Mouse (Mus musculus): Measurements from ENCODE around the gene Mpp5. TPM values are rescaled to one million over a fixed set of nuclear protein-coding genes. Genes with fewer than 3 reads are reported as not detected.
A peak's percentile ranks its signal among the peaks of the same experiment; 100 is the strongest.

The Mpp5 gene
- polyA plus RNA-seq, 1 experiment: 12.5 TPM

- H3K4me3 ChIP-seq (ENCODE audit: insufficient read depth, low read length): no peak overlapping the region
- TF ChIP-seq POLR2A (IDR thresholded peaks at IDR 0.05; ENCODE audit: extremely low read depth, insufficient read depth, low read length): no peak
- TF ChIP-seq CTCF (IDR thresholded peaks at IDR 0.05; ENCODE audit: extremely low read depth, insufficient read depth, low read length): no peak
- no peak overlapping the region for H3K27ac ChIP-seq (ENCODE audit: insufficient read depth, low read length)
- H3K4me1 ChIP-seq (ENCODE audit: control insufficient read depth, insufficient read depth, low read length): no peaks in the 10 kb centered on the region
Measured at GRCm38 (mm10) chr12:78834496-78834895, 85.8 kb downstream of the Mpp5 start.

GRCm38 (mm10) chr12:78839906-78840305, 91.2 kb downstream of the Mpp5 start:
- no peak overlapping the region for H3K4me3 ChIP-seq (ENCODE audit: insufficient read depth, low read length)
- no peak for TF ChIP-seq POLR2A (IDR thresholded peaks at IDR 0.05; ENCODE audit: extremely low read depth, insufficient read depth, low read length)
- TF ChIP-seq CTCF (IDR thresholded peaks at IDR 0.05; ENCODE audit: extremely low read depth, insufficient read depth, low read length): no peak
- H3K27ac ChIP-seq (ENCODE audit: insufficient read depth, low read length): no peak overlapping the region
- no peaks in the 10 kb centered on the region for H3K4me1 ChIP-seq (ENCODE audit: control insufficient read depth, insufficient read depth, low read length)

GRCm38 (mm10) chr12:78842429-78842828, 93.7 kb downstream of the Mpp5 start:
- Histone ChIP-seq H3K4me1 (ENCODE audit: control insufficient read depth, insufficient read depth, low read length) (no peaks in the 10 kb centered on the region), H3K27ac (ENCODE audit: insufficient read depth, low read length) (no peak overlapping the region), H3K4me3 (ENCODE audit: insufficient read depth, low read length) (no peak overlapping the region)
- no peak for TF ChIP-seq CTCF (IDR thresholded peaks at IDR 0.05; ENCODE audit: extremely low read depth, insufficient read depth, low read length)
- no peak for TF ChIP-seq POLR2A (IDR thresholded peaks at IDR 0.05; ENCODE audit: extremely low read depth, insufficient read depth, low read length)

- no peak overlapping the region for H3K27ac ChIP-seq (ENCODE audit: insufficient read depth, low read length)
- no peak overlapping the region for H3K4me3 ChIP-seq (ENCODE audit: insufficient read depth, low read length)
- no peaks in the 10 kb centered on the region for H3K4me1 ChIP-seq (ENCODE audit: control insufficient read depth, insufficient read depth, low read length)
- no peak for TF ChIP-seq CTCF (IDR thresholded peaks at IDR 0.05; ENCODE audit: extremely low read depth, insufficient read depth, low read length)
- TF ChIP-seq POLR2A (IDR thresholded peaks at IDR 0.05; ENCODE audit: extremely low read depth, insufficient read depth, low read length): no peak
Measured at GRCm38 (mm10) chr12:78848246-78848645, 99.5 kb downstream of the Mpp5 start.

GRCm38 (mm10) chr12:78860921-78861495, 112.3 kb downstream of the Mpp5 start:
- TF ChIP-seq CTCF (IDR thresholded peaks at IDR 0.05; ENCODE audit: extremely low read depth, insufficient read depth, low read length) (no peak), POLR2A (IDR thresholded peaks at IDR 0.05; ENCODE audit: extremely low read depth, insufficient read depth, low read length) (no peak)
- H3K4me3 ChIP-seq (ENCODE audit: insufficient read depth, low read length): peak overlapping the region; percentile 88
- peak overlapping the region; percentile 27; the same call in 1 of the 2 replicates for H3K27ac ChIP-seq (ENCODE audit: insufficient read depth, low read length)
- H3K4me1 ChIP-seq (ENCODE audit: control insufficient read depth, insufficient read depth, low read length): peaks cover 7% of the 10 kb centered on the region

GRCm38 (mm10) chr12:78861496-78862253, 113.0 kb downstream of the Mpp5 start, which contains the start of the genes Atp6v1d and Eif2s1:
Gene Atp6v1d, minus strand, starts transcription at chr12:78861638.
Gene Eif2s1, plus strand, starts transcription at chr12:78861819.
- H3K4me3 ChIP-seq (ENCODE audit: insufficient read depth, low read length): peak within 1 kb of the TSS; percentile 88
- peak within 1 kb of the TSS; percentile 53; the same call in 1 of the 2 replicates for H3K27ac ChIP-seq (ENCODE audit: insufficient read depth, low read length)
- H3K4me1 ChIP-seq (ENCODE audit: control insufficient read depth, insufficient read depth, low read length): peaks cover 7% of the 10 kb centered on the region
- TF ChIP-seq POLR2A (IDR thresholded peaks at IDR 0.05; ENCODE audit: extremely low read depth, insufficient read depth, low read length): peak; percentile 85
- peak; percentile 71 for TF ChIP-seq CTCF (IDR thresholded peaks at IDR 0.05; ENCODE audit: extremely low read depth, insufficient read depth, low read length)

- TF ChIP-seq CTCF (IDR thresholded peaks at IDR 0.05; ENCODE audit: extremely low read depth, insufficient read depth, low read length) (no peak), POLR2A (IDR thresholded peaks at IDR 0.05; ENCODE audit: extremely low read depth, insufficient read depth, low read length) (no peak)
Measured at GRCm38 (mm10) chr12:78862254-78862730, 113.6 kb downstream of the Mpp5 start.

GRCm38 (mm10) chr12:78865434-78865833, 116.7 kb downstream of the Mpp5 start:
- Histone ChIP-seq H3K27ac (ENCODE audit: insufficient read depth, low read length) (no peak overlapping the region), H3K4me3 (ENCODE audit: insufficient read depth, low read length) (no peak overlapping the region), H3K4me1 (ENCODE audit: control insufficient read depth, insufficient read depth, low read length) (no peaks in the 10 kb centered on the region; the same call in 1 of the 2 replicates)
- no peak for TF ChIP-seq POLR2A (IDR thresholded peaks at IDR 0.05; ENCODE audit: extremely low read depth, insufficient read depth, low read length)
- no peak for TF ChIP-seq CTCF (IDR thresholded peaks at IDR 0.05; ENCODE audit: extremely low read depth, insufficient read depth, low read length)

More at GRCm38 (mm10) chr12:78862254-78862730, 113.6 kb downstream of the Mpp5 start:
- Histone ChIP-seq H3K27ac (ENCODE audit: insufficient read depth, low read length) (no peak overlapping the region), H3K4me1 (ENCODE audit: control insufficient read depth, insufficient read depth, low read length) (peaks cover 7% of the 10 kb centered on the region), H3K4me3 (ENCODE audit: insufficient read depth, low read length) (peak overlapping the region; percentile 88)

GRCm38 (mm10) chr12:78868115-78868514, 119.4 kb downstream of the Mpp5 start:
- Histone ChIP-seq H3K27ac (ENCODE audit: insufficient read depth, low read length) (no peak overlapping the region), H3K4me1 (ENCODE audit: control insufficient read depth, insufficient read depth, low read length) (no peaks in the 10 kb centered on the region; the same call in 1 of the 2 replicates), H3K4me3 (ENCODE audit: insufficient read depth, low read length) (no peak overlapping the region)
- TF ChIP-seq CTCF (IDR thresholded peaks at IDR 0.05; ENCODE audit: extremely low read depth, insufficient read depth, low read length) (no peak), POLR2A (IDR thresholded peaks at IDR 0.05; ENCODE audit: extremely low read depth, insufficient read depth, low read length) (no peak)
